Mouse (Mus musculus) testis, adult 2 months (tissue): ENCODE results near the gene Kcnt2.

Experiments
- CTCF ChIP-seq: fragments of 200-500 bp; IDR thresholded peaks from 2 replicates; pipeline ENCODE4 v1.5.1; 2012; ENCODE audit warnings: low read depth, mild to moderate bottlenecking, inconsistent platforms, low read length, moderate library complexity; ENCODE audit not compliant: control insufficient read depth, insufficient read depth, insufficient replicate concordance
- POLR2A ChIP-seq: fragments of 200-500 bp; IDR thresholded peaks from 2 replicates; pipeline ENCODE4 v1.6.1; 2012; ENCODE audit warnings: low read depth, mild to moderate bottlenecking, inconsistent platforms, low read length, moderate library complexity; ENCODE audit not compliant: control insufficient read depth

DNA sequence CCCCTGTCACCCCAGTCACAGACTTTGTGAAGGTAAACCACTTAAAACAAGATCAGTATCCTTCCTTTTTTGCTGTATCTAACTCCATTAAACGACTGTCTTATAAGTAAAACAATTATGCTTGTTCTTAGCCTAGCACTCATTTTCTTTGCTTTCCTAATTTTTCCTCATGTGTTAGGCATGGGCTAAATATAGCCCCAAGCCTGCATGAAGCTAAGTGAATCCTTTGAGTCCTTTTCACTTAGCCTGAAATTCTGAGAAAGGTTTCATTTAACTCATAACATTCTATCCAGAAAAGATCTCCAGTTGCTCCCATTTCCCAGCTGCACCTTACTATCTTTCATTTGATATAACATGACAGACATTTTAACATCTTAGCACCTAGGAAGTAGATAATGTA is 127.6 kb downstream of the Kcnt2 start:
- no peak for TF ChIP-seq CTCF
- TF ChIP-seq POLR2A = no peak
